Mouse (Mus musculus): ENCODE results near the gene Htra3.

DNA sequence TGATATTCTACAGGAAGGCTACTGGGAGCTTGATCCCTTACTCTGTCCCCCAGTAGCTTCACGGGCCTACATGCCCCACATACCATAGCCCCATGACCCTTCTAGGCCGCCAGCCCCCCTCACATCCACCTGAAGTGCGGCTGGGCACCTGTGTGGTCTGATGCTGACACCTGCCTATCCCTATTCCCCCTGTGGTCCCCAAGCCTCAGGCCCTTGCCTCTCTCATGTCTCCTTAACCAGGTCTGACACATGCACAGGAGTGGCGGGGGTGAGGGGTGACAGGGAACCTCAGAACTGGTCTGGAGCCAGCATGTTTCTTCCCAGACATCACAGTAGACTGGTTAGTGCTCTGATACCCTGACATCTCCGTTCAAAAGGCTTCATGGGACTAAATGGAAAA is 71.0 kb downstream of the Htra3 start:
- TF ChIP-seq CTCF (IDR thresholded peaks at IDR 0.05; ENCODE audit: low read depth) (no peak), EP300 (optimal IDR thresholded peaks at IDR 0.05) (no peak)
